Mouse (Mus musculus) erythroid progenitor cell, adult 5-6 weeks (primary cell): Measurements from ENCODE around the gene Hoxc5. TPM values are rescaled to one million over a fixed set of nuclear protein-coding genes. Genes with fewer than 3 reads are reported as not detected.

Source experiments
- ATAC-seq: replicated peaks from 2 replicates; pipeline ENCODE4 v1.8.0; 2016; ENCODE audit warnings: moderate number of reproducible peaks, mild to moderate bottlenecking, moderate TSS enrichment, inconsistent platforms; ENCODE audit not compliant: poor library complexity, low FRiP score, severe bottlenecking
- total RNA-seq, 2 experiments: library from RNA; stranded (forward) in 1 of 2; stranded (reverse) in 1 of 2; fragments of 150-400 nt in 1 of 2; fragments of 186-747, 209-891 nt in 1 of 2; gene quantifications; 2 replicates each; pipeline versions ENCODE4 v1.2.3 to v1.2.4; 2015 to 2017; ENCODE audit warnings: low replicate concordance in 2 of 2

Gene Hoxc5
- total RNA-seq, 2 experiments from 2014 or later, result not detected

GRCm38 (mm10) chr15:103027266-103028235 is 60.3 kb downstream of the Hoxc5 start:
- ATAC-seq, result no peak

GRCm38 (mm10) chr15:103028916-103029512 is 61.8 kb downstream of the Hoxc5 start:
- no peak for ATAC-seq

GRCm38 (mm10) chr15:103030142-103030541 is 62.9 kb downstream of the Hoxc5 start:
- no peak for ATAC-seq

DNA sequence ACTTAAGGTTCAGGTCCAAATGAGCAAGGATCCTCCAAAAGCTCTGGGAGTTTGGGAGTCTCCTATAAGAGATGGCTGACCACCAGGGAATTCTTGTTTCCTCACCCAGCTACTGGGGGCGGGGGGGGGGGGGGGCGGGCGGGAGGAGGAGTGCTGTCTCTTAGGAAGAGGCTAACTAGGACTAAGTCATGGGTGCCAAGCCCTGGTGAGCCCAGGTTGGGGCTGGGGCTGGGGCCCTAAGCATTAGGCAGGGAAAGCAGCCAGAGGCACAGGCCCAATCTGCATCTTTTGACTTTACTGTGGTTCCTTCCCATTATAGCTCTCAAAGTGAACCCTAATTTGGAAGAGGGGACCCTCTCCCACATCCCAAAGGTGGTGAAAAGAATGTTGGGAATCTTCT is 64.9 kb downstream of the Hoxc5 start:
- no peak for ATAC-seq

DNA sequence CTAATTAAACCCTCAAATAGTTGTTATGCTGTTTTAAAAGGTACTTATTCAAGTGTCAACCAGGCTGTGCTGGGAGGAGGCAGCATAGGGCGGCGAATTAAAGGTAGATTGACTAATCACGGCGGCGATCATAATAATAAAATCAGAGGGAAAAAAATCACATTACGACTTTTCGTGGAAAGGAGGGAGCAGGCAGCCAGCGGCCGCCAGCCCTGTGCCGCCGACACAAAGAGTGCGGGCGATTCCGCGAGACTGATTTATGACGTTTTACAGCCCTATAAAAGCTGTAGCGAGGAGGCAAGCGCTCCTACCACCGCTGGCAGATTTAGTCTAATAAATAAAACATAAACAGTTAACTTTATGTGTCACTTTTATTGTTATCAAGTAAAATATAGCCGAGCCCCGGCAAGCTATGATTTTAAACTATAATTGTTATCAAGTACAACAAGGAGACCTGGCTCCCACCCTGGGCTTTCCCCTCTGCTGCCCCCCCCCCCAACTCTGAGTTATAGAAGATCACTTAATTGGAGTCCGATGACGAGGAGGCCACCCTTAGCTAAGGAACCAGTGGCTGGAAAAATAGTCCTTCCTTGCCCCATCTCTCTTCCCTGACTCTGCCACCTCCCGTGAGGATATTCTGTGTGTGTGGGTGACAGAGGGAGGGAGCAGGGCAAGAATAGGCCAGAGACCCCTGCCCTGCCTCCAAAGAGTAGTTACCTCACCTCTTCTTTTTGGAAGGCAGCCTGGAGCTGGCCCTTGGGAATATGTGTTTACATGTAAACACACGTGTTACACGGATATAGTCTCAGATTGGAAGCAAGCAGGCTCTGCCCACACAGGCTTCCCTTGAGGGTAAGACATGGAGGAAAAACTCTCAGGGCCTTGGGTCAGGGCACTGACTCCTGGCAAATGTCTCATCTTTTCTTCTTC is 65.7 kb downstream of the Hoxc5 start:
- ATAC-seq, result no peak

GRCm38 (mm10) chr15:103034043-103034806 is 67.0 kb downstream of the Hoxc5 start:
- ATAC-seq, result no peak

DNA sequence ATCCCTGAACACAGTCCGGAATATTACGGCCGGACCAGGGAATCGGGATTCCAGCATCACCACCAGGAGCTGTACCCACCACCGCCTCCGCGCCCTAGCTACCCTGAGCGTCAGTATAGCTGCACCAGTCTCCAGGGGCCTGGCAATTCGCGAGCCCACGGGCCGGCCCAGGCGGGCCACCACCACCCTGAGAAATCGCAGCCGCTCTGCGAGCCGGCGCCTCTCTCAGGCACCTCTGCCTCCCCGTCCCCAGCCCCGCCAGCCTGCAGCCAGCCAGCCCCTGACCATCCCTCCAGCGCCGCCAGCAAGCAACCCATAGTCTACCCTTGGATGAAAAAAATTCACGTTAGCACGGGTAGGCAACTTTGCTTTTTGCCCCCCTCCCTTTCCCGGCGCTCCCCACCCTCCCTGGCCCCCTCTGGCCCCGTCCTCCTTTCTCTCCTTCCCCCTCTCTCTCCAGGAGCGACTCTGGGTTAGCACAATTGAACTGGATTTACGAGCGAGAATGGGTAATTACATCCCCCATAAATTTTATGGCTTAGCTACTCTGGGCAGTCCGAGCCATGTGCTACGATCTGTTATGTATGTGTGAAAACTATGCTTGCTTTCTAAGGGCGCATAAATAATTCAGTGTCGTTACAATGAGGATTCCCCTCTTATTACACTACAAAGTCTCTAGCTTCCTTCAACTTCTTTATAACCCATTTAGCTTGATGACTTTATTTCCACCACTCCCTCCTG is 67.7 kb downstream of the Hoxc5 start:
- ATAC-seq, result no peak

GRCm38 (mm10) chr15:103035548-103035881 is 68.3 kb downstream of the Hoxc5 start:
- ATAC-seq, result no peak

- no peak for ATAC-seq
These were observed 70.3 kb downstream of the Hoxc5 start for GRCm38 (mm10) chr15:103037579-103037978.

DNA sequence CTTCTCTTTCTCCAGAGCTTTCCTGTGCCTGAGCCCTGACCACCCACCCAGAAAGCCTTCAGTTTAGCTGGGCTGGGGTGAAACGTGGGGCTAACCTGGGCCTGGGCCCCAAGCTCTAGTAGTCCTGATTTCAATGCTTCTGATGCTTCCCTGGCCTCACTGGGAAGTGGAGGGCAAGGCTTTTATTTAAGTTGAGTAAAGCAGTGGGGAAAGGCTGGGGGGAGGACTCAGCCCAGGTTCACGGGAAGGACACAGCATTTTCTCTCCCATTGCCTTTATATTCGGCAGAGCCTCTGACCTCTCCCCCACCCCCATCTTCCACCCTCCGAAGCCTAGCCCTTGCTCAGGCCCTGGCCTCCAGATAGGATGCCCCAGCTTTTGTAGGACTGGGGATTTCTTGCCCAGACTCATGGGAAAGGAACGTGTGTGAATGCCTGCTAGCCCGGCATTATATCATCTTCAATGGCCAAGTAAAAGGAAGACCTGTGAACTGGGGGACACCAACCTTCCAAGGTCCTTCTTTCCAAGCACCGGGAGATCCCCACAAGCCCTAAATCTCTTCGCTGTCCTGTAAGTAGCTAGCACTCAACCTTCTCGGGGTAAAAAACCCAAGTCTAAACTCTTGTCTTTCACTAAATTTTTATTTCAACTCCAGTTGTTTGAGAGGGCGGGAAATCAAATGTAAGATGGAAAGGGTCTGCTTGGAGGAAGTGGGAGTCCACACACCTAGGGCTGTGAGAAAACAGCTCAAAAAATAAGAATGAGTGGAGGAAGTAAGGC is 71.6 kb downstream of the Hoxc5 start:
- no peak for ATAC-seq

DNA sequence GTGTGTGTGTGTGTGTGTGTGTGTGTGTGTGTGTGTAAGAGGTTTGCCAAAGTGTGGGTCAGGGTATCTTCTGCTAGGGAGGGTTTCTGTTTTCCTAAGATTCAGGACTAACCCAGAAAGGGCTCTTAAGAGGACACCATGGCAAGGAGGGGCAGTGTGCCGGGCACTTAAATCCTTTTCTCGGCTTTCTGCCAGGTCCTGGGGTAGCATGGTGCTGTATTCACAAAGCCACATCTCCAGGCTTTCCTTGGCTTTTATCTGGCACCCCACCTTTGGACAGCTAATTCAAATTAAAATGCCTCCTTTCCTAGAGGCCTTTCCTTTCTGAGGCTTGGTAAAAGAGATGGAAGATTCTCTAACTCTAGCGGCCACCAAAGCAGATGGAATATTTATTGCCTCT is 72.4 kb downstream of the Hoxc5 start:
- no peak for ATAC-seq

GRCm38 (mm10) chr15:103040601-103041000 is 73.4 kb downstream of the Hoxc5 start:
- no peak for ATAC-seq

DNA sequence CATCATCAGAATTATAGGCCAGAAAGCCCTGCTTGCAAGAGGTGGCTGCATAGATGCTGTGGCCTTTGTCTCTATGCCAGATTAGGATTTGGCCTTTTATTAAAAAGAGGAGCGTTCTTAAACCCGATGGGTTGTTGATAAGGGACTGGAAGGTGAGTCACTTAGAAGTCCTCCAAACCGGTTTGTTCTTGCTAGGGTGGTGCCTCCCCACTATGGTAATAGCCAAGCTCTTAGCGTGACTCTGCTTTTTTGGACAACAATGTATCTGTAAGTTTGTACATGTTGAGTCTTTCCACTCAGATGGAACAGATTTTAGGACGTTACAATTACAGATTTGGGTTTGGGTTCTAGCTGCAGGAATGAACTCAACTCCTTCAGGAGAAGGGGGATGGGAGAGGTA is 74.4 kb downstream of the Hoxc5 start:
- no peak for ATAC-seq

GRCm38 (mm10) chr15:103042209-103042608 is 75.0 kb downstream of the Hoxc5 start:
- no peak for ATAC-seq

DNA sequence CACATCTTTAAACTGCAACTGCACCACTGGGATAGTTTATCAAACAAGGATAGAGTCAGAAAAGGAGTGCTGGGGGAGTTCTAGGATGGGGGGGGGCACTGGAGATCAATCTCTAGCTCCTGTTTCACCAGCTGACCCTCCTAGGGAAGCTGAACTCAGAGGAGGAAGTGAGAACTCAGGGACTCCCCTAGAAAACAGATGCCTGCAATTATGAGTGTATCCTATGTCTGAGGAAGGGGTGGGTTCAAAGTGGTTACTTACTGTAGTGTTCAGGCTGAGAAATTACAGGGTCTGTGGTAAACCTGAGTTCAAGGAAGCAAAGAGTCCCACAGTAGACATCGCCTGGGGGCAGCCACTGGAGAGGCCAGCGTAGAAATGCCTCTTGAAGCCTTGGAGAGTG is 84.4 kb downstream of the Hoxc5 start:
- no peak for ATAC-seq

GRCm38 (mm10) chr15:103053210-103053609 is 86.0 kb downstream of the Hoxc5 start:
- ATAC-seq, result no peak

GRCm38 (mm10) chr15:103056396-103056795 is 89.2 kb downstream of the Hoxc5 start:
- no peak for ATAC-seq

GRCm38 (mm10) chr15:103058715-103059114 is 91.5 kb downstream of the Hoxc5 start:
- ATAC-seq, result no peak
